Mouse (Mus musculus) cerebellum, adult 11 months (tissue): ENCODE results near the gene Pde4d.
A peak's percentile ranks its signal among the peaks of the same experiment; 100 is the strongest.

ENCODE experiments used
- DNase-seq: peaks from one replicate; pipeline ENCODE4 v3.0.0; 2022

Gene Pde4d

GRCm38 (mm10) chr13:109807446-109807845 is 1357.7 kb downstream of the Pde4d start:
- DNase-seq: no peak

DNA sequence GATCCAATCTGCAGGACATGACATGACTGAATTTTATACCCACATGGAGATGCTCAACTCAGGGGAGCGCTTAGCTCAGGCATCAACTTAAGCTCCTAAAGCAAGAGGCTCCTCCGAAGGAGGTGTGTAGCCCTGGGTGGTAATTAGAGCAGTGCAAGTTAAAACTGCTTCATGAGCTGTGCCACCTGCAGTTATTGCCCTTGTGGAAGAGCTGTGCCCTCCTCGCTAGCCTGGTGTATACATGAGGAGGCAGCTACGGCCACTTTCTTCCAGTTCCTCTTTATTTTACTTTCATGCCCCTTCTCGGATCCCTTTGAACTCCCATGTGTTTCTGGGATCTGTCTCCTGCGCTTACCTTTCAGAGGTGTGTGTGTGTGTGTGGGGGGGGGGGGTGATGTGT is 1358.3 kb downstream of the Pde4d start:
- no peak for DNase-seq

- DNase-seq: no peak
Measured at GRCm38 (mm10) chr13:109808946-109809345, 1359.2 kb downstream of the Pde4d start.

DNA sequence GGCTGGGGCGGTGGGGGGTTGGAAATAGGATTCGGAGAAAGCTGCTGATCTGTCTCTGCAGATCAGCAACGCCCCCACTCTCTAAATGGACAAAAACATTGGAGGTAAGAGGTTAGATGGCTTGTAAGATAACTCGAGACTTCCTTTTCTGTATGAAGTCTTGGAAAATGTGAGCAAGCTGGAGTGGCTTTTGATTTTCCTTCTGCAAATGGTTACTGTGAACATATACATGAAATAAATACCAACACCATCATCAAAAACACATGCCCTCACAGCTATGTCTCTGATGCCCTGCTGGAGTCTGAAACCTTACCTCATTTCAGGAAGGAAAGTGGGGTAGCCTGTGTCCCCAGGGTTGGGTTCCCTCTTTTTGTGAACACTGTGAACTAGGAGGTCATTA is 1359.9 kb downstream of the Pde4d start:
- DNase-seq: no peak

DNA sequence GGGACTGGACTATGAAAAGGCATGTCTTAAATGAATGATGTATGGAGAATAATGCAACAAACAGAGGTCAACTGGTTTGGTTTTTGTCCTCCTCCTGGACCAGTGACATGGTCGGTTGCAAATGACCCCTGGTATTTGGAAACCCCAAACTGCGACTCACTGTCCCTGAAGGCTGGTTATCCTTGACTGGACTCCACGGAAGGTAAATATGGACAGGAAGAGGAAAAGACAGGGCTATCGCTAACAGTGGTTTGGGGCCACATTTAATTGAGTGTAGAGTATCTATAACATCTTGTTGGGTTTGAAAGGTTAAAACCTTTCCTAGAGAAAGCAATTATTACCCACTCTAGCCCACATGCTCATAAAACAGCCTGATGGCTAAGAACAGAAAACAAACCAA is 1364.2 kb downstream of the Pde4d start:
- DNase-seq: no peak

GRCm38 (mm10) chr13:109819071-109819470 is 1369.3 kb downstream of the Pde4d start:
- DNase-seq: no peak

- no peak for DNase-seq
Measured at GRCm38 (mm10) chr13:109820141-109820540, 1370.4 kb downstream of the Pde4d start.

GRCm38 (mm10) chr13:109820866-109821265 is 1371.1 kb downstream of the Pde4d start:
- no peak for DNase-seq

- no peak for DNase-seq
Measured at GRCm38 (mm10) chr13:109821725-109822412, 1372.1 kb downstream of the Pde4d start.

- DNase-seq: peak; percentile 87
Measured at GRCm38 (mm10) chr13:109822413-109823298, 1372.9 kb downstream of the Pde4d start.

GRCm38 (mm10) chr13:109823307-109824031 is 1373.7 kb downstream of the Pde4d start:
- DNase-seq: peak; percentile 51

- no peak for DNase-seq
Measured at GRCm38 (mm10) chr13:109825891-109826290, 1376.1 kb downstream of the Pde4d start.

GRCm38 (mm10) chr13:109827341-109827740 is 1377.6 kb downstream of the Pde4d start:
- no peak for DNase-seq

- DNase-seq: no peak
Measured at GRCm38 (mm10) chr13:109827909-109828308, 1378.2 kb downstream of the Pde4d start.

DNA sequence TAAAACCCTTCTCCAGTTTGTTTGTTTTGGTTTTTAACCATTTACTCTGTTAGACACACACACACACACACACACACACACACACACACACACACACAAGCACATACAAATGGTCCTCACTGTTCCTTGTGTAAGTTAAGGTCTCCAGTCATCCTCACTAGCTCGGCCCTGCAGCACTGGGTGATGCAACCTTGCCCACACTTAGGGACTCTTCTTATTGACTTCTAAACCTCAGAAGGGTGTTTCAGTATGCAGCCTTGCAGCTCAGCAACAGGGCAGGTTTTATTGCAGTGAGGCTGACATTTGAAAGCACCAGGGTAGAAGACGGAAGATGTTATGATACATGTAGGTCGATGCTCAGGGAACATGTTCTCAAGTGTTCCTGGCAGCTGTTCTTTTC is 1379.7 kb downstream of the Pde4d start:
- DNase-seq: no peak

DNA sequence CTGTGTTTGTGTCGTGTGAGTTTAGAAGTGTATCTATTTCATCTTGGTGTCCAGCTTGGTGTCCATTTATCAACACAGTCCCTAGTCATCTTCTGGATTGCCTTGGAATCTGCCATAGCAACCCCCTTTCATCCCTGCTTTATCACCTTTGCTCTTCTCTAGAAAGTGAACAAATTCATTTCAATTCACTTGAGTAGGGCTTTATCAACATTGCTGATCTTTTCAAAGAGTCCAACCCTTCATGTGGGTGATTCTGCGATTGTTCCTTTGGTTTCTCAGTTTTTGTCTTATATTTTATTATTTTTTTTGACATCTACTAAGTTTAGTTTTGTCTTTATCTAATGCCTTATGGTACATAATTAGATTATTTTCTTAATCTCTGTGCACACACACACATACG is 1385.2 kb downstream of the Pde4d start:
- DNase-seq: no peak

DNA sequence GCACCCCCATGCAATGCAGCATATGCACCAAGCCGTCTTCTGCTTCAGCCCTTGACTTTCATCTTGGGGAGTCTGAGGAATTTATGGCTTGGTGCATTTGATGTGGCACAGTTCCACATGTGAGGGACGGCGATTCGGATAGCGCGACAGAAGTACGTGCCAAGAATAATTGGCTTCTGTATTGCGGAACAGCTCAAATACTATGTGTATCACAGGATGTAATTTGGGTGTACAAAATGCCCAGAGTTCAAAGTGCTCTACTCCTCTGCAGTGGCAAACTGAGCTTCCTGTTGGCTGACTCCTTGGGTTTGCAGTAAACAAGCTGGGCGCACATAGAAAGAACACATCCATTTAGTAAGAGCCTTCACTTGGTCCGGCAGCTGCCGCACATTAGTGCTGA is 1387.7 kb downstream of the Pde4d start:
- no peak for DNase-seq

GRCm38 (mm10) chr13:109837921-109838320 is 1388.2 kb downstream of the Pde4d start:
- DNase-seq: no peak

- DNase-seq: no peak
Measured at GRCm38 (mm10) chr13:109840251-109840650, 1390.5 kb downstream of the Pde4d start.

DNA sequence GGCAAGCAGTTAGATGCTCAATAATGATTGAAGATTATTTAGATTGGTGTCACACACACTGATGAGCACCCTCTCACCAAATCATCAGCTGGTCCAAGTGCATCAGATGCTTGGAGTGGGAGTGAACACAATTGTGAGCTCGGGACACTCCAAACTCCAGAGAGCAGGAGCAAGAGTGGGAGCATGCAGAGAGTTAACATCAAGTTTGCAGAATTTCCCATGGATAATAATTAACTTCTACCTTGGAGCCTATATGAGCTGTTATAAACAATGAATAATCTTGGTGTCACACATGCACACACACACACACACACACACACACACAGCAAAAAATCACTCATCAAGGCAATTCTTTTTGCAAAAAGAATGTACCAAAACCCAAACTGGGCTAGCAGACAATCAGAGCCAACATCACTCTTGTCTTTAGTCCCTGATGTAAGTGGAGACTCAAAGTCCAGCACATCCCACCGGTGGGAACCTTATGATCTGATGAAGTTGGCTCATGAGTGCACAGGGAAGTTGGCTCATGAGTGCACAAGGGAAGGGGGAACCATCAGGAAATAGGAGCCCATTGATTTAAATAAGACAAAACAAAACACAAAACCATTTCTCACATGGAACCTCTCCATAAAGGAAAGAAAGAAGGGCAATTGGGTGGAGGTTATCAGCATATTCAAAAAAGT is 1391.5 kb downstream of the Pde4d start:
- DNase-seq: no peak

- no peak for DNase-seq
Measured at GRCm38 (mm10) chr13:109842982-109843381, 1393.2 kb downstream of the Pde4d start.

- DNase-seq: no peak
Measured at GRCm38 (mm10) chr13:109844828-109845227, 1395.1 kb downstream of the Pde4d start.

GRCm38 (mm10) chr13:109863826-109864225 is 1414.1 kb downstream of the Pde4d start:
- DNase-seq: no peak
